Mouse (Mus musculus): ENCODE results near the gene Med25. TPM values are rescaled to one million over a fixed set of nuclear protein-coding genes. Genes with fewer than 3 reads are reported as not detected.

Med25 gene
- total RNA-seq, 2 experiments from 2014 or later: 48.0 to 49.7 TPM

DNA sequence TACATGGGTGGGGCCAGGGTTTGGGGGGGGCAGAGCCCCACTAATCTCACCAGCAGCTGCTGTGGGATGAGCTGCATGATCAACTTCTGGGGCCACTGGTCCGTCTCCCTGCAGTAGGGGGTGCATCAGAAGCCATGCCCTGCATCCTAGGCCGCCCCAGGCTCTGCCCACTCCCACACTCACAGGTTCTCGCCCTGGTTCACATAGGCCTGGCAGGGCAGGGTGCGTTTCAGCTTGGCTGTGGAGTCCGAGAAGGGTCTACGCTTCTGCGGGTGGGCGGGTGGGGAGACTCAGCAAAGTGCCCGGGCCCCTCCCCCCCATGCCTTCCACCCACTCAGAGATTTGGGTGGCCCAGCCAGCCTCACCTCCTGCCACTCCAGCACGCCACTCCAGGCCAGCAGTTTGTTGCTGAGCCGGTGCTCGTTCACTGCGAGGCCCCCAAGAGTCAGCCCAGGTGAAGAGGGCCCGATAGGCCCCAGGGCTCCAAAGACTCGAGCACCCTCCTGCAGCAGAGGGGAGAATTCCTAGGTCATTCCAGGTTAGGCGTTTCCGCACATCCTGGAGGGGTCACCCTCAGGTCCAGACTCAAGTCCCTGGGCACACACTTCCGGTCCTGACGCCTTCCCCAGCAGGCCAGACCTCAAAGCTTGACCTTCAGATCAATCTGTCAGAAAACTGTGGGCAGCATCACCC is 25.4 kb downstream of the Med25 start:
- intact Hi-C loops (cut with DNase I; ENCODE audit: low total_unique reads): no loop called here

DNA sequence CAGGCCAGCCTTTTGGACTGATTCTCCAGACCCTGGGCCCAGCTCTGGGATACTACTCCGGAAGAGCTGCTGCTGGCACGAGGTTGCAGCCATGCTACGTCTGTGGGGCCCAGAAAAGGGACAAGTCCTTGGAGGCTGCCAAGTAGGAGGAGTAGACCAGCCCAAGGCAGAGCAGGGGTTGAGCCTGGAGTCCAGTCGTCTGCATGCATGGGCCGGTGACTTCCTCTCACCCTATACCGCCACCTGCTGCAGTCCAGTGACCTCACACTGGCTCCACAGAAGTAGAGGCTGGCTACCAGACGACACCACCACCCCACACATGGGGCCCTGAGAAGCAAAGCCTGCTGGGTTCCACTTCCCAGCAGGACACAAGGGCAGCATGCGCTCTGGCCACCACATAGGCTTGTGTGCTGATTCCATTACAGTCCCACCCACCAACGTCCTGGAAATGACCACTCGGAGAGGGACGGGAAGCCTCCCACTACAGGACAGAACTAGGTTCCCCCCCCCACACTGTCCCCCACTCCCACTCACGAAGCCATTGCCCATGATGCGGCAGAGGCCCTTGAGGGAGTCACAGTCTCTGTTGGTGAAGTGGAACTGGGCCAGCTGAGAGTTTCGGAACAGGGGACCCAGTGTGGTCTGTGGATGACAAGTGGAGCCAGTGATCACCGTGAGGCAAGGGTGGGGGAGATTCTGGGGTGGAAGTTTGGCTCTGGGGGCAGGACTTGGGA is 26.1 kb downstream of the Med25 start:
- intact Hi-C loops (cut with DNase I; ENCODE audit: low total_unique reads): no loop called here
- peak; percentile 73 for DNase-seq

More for the DNA sequence above, 25.4 kb downstream of the Med25 start:
- no peak for DNase-seq

DNA sequence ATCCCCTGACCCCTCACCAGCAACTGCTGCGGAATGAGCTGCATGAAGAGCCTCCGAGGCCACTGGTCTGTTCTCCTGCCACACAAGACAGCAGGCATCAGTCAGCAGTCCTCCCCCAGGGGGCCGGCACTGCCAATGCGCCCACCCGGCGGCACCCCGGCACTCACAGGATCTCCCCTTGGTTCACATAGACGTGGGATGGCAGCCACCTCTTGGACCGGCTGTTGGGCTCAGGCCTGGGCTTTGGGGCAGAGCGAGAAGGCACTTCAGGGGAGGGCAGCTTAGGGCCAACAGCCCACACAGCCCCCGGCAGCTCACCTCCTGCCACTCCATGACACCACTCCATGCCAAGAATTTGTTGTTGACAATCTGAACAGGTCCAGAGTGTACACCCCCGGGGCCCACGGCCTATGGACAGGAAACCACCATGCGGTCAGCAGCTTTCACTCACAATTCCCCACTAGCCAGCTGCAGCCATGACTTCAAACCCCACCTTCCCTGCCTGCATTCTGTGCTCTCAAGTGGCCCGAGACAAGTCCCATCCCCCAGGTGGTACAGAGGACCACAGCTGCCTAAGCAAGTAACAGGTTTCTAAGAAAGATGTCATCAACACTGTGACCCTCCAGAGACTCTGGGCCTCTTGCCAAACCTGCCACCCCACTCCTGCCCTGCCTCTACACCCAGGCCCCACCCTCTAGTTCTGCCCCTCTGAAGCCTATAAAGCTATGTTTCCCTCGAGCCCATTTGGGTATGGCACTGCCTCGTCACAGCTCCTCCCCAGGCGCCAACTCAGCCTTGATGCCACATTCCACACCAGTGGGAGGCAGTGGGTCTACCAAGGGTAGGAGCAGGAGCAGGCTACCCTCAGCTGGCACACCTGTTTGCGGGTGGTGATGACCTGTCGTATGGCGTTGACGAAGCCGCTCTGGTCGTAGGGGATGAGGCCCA is 27.6 kb downstream of the Med25 start:
- no peak for DNase-seq
- intact Hi-C loops (cut with DNase I; ENCODE audit: low total_unique reads): no loop called here

DNA sequence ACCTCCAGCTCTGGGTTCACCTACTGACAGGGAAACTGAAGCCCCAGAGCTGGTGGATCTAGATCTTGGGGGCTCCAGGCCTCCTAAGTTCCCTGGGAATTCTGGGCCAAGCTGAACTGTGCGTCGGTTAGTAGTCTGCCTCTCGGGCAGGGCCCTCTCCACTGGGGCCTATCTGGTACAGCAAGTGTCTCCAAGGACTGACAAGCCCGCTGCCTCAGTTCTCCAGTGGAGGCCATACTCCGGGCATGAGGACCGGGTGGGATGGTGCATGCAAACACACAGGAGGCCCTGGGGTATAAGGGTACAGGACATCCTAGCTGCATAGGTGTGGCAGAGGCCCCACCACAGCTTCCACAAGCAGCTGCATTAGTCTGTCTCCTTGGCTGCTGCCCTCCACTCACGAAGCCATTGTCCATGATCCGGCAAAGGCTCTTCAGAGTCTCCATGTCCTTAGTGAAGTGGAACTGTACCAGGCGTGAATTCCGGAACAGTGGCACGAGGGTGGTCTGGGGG is 28.5 kb downstream of the Med25 start:
- no peak for DNase-seq
- intact Hi-C loops (cut with DNase I; ENCODE audit: low total_unique reads): no loop called here

DNA sequence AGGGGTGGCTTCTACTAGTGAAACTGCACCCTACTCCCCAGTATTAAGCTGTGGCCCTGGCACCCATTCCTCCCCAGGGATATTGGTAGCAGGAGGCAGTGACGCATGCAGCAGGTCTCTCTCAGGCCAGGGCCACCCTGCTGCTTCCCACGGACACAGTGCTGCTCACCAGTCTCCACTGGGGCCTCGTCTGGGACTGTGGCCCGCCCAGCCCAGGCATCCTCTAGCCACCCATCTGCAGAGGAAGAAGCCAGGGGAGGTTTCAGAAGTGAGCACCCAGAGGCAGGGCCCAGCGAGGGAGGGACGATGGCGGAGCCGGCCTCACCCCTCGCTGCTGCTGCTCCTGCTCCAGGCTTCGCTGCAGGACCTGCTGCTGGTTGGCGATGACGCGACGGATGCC is 29.3 kb downstream of the Med25 start:
- intact Hi-C loops (cut with DNase I; ENCODE audit: low total_unique reads): no loop called here
- DNase-seq: no peak

DNA sequence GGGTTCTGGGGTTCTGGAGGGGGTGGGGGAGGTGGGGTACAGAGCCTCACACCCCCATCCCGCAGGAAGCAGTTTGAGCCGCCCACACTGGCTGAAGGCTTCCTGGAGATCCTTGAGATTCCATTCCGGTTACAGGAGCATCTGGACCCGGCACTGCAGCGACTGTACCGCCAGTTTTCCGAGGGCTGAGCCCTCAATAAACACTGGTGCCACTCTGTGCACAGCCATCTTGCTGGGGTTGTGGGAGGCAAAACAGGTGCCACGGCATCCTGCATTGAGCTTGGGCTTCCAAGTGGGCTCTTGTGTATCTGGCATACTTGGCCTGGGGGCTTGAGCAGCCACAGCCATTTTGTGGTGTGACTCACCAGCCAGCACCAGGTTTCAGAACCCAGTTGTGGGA is 30.1 kb downstream of the Med25 start:
- no peak for DNase-seq
- intact Hi-C loops (cut with DNase I; ENCODE audit: low total_unique reads): no loop called here

DNA sequence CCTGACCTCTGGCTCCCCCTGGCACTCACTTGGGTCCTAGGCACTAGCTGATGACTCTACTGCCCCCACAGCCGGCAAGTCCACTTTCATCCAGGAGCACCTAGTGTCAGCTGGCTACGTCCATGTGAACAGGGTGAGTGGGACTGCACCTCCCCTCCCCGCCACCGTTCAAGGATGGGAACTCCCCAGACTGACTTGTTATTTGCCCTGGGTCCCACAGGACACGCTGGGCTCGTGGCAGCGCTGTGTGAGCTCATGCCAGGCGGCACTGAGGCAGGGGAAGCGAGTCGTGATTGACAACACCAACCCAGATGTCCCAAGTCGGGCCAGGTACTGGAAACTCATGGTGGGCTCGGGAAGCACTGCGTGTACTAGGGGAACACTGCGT is 31.1 kb downstream of the Med25 start:
- intact Hi-C loops (cut with DNase I; ENCODE audit: low total_unique reads): no loop called here
- DNase-seq: no peak

DNA sequence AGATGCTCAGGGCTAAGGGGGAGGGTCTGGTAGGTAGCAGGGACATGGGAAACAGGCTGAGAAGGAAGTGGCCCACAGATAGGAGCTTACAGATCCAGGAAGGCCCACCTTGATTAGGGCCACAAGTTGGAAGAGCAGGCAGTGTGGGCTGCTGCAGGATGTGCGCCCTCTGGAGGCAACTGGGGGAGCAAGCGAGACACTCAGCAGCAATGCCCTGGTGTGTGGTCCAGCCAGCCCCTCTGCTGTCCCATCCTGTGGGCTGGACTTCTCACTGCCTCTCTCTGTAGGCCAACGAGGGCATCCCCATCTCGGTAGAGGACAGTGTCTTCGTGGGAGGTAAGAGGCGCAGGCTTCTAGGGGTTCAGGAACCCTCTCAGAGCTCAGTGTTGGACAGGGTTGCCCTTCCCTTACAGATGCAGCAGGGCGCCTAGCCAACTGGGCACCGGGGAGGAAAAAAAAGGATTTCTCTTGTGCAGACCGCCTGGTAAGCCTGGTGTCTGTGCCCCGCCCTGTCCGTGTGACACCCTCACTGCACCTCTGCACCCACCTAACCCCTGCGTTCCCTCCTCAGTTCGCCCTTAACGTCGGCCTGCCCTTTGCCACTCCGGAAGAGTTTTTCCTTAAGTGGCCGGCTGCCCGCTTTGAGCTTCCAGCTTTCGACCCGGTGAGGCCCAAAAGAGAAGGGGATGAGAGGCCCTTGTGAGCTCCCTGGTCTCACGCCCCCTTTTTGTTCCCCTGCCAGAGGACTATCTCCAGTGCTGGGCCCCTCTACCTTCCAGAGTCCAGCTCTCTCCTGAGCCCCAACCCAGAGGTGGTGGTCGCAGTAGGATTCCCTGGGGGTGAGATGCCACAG is 31.7 kb downstream of the Med25 start:
- peak; percentile 79 for DNase-seq
- intact Hi-C loops (cut with DNase I; ENCODE audit: low total_unique reads): no loop called here

DNA sequence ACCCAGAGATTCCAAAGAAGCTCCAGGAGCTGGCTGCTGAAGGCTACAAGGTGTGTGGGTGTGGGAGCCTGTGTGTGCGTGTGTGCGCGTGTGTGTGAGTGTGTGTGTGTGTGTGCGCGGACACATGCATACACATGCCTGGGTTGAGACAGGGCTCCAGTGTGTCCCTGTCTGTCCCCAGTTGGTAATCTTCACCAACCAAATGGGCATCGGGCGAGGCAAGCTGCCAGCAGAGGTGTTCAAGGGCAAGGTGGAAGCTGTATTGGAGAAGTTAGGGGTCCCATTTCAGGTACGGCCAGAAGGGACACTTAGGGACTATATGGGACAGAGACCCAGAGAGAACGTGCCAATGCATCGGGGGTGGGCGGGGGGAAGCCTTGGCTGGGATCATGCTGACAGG is 32.6 kb downstream of the Med25 start:
- intact Hi-C loops (cut with DNase I; ENCODE audit: low total_unique reads): no loop called here
- no peak for DNase-seq

DNA sequence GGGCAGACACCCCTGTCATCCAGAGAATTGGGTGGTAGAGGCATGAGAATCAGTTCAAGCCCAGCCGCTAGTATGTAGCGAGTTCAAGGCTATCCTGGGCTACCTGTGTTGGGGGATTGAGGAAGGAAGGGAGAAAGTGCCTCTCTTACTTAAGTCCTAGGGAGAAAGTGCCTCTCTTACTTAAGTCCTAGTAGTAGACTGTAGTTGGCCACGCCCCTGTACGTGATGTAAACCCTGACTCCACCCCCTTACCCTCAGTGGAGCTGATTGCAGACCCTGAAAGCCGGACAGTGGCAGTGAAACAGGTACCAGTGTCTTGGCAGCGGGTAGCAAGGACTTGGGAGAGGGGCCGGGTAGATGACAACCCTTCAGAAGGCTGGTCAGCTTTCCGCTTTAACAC is 34.6 kb downstream of the Med25 start:
- no peak for DNase-seq

DNA sequence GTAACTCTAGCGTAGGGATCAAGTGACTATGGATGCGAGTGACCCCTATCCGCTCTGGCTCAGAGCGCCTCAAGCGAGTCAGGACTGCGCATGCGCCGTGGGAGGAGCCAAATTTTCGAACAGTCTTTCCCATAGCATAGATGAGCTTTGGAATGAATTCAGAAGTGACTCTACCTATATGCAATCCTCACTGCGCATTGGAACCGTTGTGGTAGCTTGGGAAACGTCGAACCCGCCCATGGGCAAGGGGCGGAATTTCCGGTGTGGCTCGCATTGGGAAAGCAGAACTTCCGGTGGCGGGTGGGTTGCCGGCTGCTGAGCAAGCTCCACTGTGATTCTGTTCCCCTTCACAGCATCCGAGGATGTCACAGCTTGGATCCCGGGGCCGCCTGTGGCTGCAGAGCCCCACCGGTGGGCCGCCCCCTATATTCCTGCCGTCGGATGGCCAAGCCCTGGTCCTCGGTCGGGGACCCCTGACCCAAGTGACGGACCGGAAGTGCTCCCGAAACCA is 35.4 kb downstream of the Med25 start, which contains the start of gene Pnkp:
Gene Pnkp (plus strand): TSS at position 98 of the 511 bp plus-strand sequence.
- DNase-seq: peak; percentile 85
- intact Hi-C loops (cut with DNase I; ENCODE audit: low total_unique reads): no loop called here

More for the DNA sequence above, 34.6 kb downstream of the Med25 start:
- intact Hi-C loops (cut with DNase I; ENCODE audit: low total_unique reads): no loop called here

DNA sequence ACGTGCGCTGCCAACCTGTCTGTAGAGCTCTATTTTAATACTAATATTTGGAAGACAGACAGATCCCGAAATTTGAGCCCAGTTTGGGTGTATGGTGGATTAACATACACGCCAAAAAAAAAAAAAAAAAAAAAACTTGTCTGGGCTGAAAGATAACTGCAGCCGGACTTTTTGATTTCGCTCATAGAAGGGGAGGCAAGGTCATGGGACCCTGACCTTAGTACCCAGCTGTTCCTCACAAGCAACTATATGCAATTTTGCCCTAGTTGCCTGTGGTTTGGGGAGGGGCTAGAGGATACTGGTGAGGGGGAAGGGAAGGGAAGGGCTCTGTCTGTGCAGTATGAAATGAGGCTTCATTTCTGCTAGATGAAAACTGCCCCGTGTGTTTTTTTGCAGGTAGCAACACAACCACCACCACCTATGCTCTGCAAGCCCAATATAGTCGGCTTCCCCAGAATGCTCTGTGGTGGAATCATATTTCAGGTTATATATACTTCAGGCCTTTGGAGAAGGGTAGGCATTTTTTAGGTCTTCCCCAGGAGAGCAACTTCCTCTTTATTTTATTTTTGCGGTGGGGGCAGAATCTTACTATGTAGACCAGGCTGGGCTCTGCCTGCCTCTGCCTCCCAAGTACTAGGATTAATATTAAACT is 36.1 kb downstream of the Med25 start:
- no peak for DNase-seq
- intact Hi-C loops (cut with DNase I; ENCODE audit: low total_unique reads): no loop called here

DNA sequence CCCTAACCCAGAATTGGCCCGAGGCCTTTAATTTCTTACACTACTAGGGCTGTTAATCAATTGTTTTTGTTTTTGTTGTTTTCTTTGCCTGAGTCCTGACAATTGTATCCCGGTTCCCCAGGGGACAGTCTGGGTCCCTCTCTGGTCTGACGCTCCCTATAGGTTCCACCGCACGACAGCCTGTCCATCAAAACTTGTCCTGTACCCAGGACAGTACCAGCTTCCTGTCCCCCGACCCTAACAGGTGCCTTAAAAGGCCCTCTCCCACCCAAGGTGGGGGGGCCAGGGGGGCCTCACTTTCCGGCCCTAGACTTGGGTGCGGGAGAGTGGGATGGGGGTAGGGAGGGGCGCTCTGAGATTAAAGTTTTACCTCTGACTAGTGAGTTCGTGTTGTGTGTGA is 37.5 kb downstream of the Med25 start:
- intact Hi-C loops (cut with DNase I; ENCODE audit: low total_unique reads): no loop called here
- DNase-seq: no peak

DNA sequence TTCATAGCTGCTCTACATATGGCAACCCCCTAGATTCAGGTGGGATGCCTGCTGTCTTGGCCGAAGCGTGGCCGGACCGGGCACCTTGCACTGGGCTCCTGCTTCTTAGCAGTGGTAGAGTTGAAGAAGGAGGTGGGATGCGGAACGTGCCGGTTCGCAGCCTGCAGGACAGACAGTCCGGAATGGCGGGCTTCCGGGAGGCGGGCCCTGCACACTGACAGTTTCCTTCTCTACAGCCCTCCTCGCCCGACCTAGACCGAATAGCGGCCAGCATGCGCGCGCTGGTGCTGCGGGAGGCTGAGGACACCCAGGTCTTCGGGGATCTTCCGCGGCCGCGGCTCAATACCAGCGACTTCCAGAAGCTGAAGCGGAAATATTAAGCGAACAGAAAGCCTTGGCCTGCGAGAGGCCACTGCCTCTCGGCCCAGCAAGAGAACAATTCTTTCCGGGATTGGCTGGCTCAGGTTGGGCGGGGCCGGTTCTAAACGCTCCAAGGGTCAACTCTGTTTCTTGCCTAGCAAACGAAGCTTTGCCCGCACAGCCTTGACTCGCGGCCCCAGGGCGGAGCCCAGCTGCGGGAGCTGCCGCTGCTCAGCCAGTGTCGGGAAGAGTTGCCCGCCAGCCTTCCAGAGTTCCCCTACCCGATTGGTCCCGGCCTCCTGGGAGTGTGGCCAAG is 38.0 kb downstream of the Med25 start:
- intact Hi-C loops (cut with DNase I; ENCODE audit: low total_unique reads): no loop called here
- peak; percentile 88 for DNase-seq

DNA sequence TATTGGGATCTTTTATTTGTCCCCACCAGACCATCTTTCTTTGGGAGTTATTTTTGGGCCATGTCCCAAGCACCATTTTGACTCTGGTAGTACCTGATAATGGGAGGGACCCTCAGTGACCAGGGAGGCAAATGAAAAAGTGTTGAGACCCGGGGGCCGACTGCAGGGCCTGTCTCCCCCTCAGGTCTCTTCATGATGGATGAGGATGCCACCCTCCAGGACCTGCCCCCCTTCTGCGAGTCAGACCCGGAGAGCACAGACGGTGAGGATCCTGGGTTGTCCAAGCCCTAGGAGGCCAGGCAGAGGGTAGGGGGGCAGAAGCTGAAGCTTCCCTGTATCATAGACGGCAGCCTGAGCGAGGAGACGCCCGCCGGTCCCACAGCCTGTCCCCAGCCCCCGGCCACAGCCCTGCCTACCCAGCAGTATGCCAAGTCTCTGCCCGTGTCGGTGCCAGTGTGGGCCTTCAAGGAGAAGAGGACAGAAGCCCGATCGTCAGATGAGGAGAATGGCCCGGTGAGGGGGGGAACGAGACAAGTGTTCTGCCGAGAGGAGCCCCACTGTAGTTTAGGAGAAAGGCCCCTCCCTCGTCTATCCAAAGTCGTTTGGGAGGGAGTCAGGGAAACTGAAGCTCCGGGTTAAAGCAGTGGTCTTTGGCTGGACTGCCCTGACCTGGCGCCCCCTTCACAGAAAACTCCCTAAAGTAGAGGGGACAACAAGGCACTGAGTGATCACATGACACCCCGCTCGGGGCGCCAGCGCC is 38.7 kb downstream of the Med25 start:
- no peak for DNase-seq
- intact Hi-C loops (cut with DNase I; ENCODE audit: low total_unique reads): no loop called here

DNA sequence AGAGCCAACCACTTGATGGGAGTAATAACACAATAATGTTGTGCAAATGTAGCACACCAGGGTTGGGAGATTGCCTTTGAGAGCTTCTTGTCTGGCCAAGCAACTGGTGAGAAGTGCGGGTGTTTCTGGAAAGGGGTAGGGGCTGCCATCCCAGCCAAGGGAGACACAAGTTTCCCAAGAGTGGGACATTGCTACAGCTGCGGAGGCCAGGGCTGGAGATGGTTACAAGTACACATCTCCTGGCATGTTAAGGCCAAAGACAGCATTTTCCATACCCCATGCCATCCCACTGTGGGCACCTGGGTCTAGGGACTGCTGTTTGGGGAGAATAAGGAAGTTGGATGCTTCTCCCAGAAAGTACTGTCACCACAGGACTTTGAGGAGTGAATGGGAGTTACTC is 39.4 kb downstream of the Med25 start:
- DNase-seq: no peak

More for the DNA sequence above, 39.4 kb downstream of the Med25 start:
- intact Hi-C loops (cut with DNase I; ENCODE audit: low total_unique reads): no loop called here
